Mouse (Mus musculus): ENCODE data around the gene Pcnx3.
A peak's percentile ranks its signal among the peaks of the same experiment; 100 is the strongest.

Gene Pcnx3

GRCm38 (mm10) chr19:5638416-5639005 lies 50.2 kb downstream of the Pcnx3 start:
- DNase-seq: no peak

GRCm38 (mm10) chr19:5637069-5638047 lies 51.4 kb downstream of the Pcnx3 start, which contains the start of gene Rela:
TSS of gene Rela (plus strand) at chr19:5637483.
- peak; percentile 92 to 95 for DNase-seq

- DNase-seq: peak; percentile 26 to 60
Observed at GRCm38 (mm10) chr19:5636571-5637041, 52.1 kb downstream of the Pcnx3 start.

GRCm38 (mm10) chr19:5636036-5636570 lies 52.6 kb downstream of the Pcnx3 start:
- DNase-seq: no peak

GRCm38 (mm10) chr19:5632120-5632519 lies 56.6 kb downstream of the Pcnx3 start:
- DNase-seq: no peak

GRCm38 (mm10) chr19:5629907-5630306 lies 58.8 kb downstream of the Pcnx3 start:
- no peak for DNase-seq

- DNase-seq: no peak
Observed at GRCm38 (mm10) chr19:5625311-5625710, 63.4 kb downstream of the Pcnx3 start.

- DNase-seq: no peak
Observed at GRCm38 (mm10) chr19:5621884-5622283, 66.8 kb downstream of the Pcnx3 start.

- DNase-seq: no peak
Observed at GRCm38 (mm10) chr19:5620007-5620406, 68.7 kb downstream of the Pcnx3 start.

- no peak for DNase-seq
Observed at GRCm38 (mm10) chr19:5614953-5615352, 73.8 kb downstream of the Pcnx3 start.
